Mouse (Mus musculus): ENCODE data around the gene Ppp1r14d.

Ppp1r14d gene

GRCm38 (mm10) chr2:119171574-119171973 lies 58.1 kb downstream of the Ppp1r14d start:
- no peak for DNase-seq

GRCm38 (mm10) chr2:119170282-119170681 lies 59.4 kb downstream of the Ppp1r14d start:
- no peak for DNase-seq

Data from thymus, postnatal 4 days (tissue).